Mouse (Mus musculus): ENCODE data around the gene Mansc4.

GRCm38 (mm10) chr6:147092136-147092535 is 5.3 kb upstream of the Mansc4 start:
- TF ChIP-seq POLR2A (IDR thresholded peaks at IDR 0.05; ENCODE audit: borderline replicate concordance, insufficient read depth, low read length) (no peak), CTCF (IDR thresholded peaks at IDR 0.05; ENCODE audit: borderline replicate concordance, insufficient read depth, low read depth, low read length) (no peak)
